Mouse (Mus musculus): ENCODE data around the gene Hc.

GRCm38 (mm10) chr2:35063333-35064030, 2.2 kb upstream of the Hc start:
- no peak for TF ChIP-seq CTCF (IDR thresholded peaks at IDR 0.05; ENCODE audit: borderline replicate concordance, extremely low read depth, insufficient read depth, insufficient read length)
- no peak for TF ChIP-seq POLR2A (IDR thresholded peaks at IDR 0.05; ENCODE audit: borderline replicate concordance, extremely low read depth, insufficient read depth, insufficient read length, poor library complexity, severe bottlenecking)

Data from brain, embryonic 14.5 days (tissue).